Mouse (Mus musculus) 3134 (cell line): ENCODE data around the gene Tead4.

Experiments
- DNase-seq: peaks from one replicate; pipeline ENCODE4 v3.0.0-alpha.2; 2011; ENCODE audit warnings: low spot score; ENCODE audit not compliant: insufficient read length; ENCODE audit errors: extremely low read depth

Gene Tead4

GRCm38 (mm10) chr6:128295876-128296749, 4.5 kb downstream of the Tead4 start:
- peak; percentile 78 for DNase-seq

GRCm38 (mm10) chr6:128291284-128291683, 9.3 kb downstream of the Tead4 start:
- no peak for DNase-seq

- DNase-seq: no peak
These were observed 11.9 kb downstream of the Tead4 start for GRCm38 (mm10) chr6:128288681-128289080.

GRCm38 (mm10) chr6:128285792-128286430, 14.7 kb downstream of the Tead4 start:
- peak; percentile 72 for DNase-seq

GRCm38 (mm10) chr6:128282126-128282525, 18.5 kb downstream of the Tead4 start:
- peak; percentile 84 for DNase-seq

GRCm38 (mm10) chr6:128280472-128281145, 20.0 kb downstream of the Tead4 start:
- DNase-seq: peak; percentile 76

- no peak for DNase-seq
These were observed 21.0 kb downstream of the Tead4 start for GRCm38 (mm10) chr6:128279608-128280007.

- DNase-seq: no peak
These were observed 21.5 kb downstream of the Tead4 start for GRCm38 (mm10) chr6:128279099-128279498.

- DNase-seq: no peak
These were observed 23.2 kb downstream of the Tead4 start for GRCm38 (mm10) chr6:128277132-128278085.

GRCm38 (mm10) chr6:128276349-128276748, 24.3 kb downstream of the Tead4 start:
- no peak for DNase-seq

GRCm38 (mm10) chr6:128275506-128276064, 25.0 kb downstream of the Tead4 start:
- DNase-seq: peak; percentile 84

GRCm38 (mm10) chr6:128273507-128273906, 27.1 kb downstream of the Tead4 start:
- no peak for DNase-seq

GRCm38 (mm10) chr6:128272754-128273153, 27.9 kb downstream of the Tead4 start:
- no peak for DNase-seq

- DNase-seq: no peak
These were observed 30.8 kb downstream of the Tead4 start for GRCm38 (mm10) chr6:128269850-128270249.

- peak; percentile 52 for DNase-seq
These were observed 35.6 kb downstream of the Tead4 start for GRCm38 (mm10) chr6:128264870-128265526.

- DNase-seq: no peak
These were observed 39.1 kb downstream of the Tead4 start for GRCm38 (mm10) chr6:128261486-128261885.

- DNase-seq: no peak
These were observed 41.4 kb downstream of the Tead4 start for GRCm38 (mm10) chr6:128259252-128259651.

GRCm38 (mm10) chr6:128255941-128256340, 44.7 kb downstream of the Tead4 start:
- DNase-seq: no peak

GRCm38 (mm10) chr6:128255292-128255691, 45.3 kb downstream of the Tead4 start:
- no peak for DNase-seq
